Mouse (Mus musculus) mesoderm, embryonic 11.5 days (tissue): Measurements from ENCODE around the gene Mrap2.

Source experiments
- DNase-seq: peaks from one replicate; pipeline ENCODE4 v3.0.0-alpha.2; 2012; ENCODE audit warnings: low read depth, low spot score

Gene Mrap2

DNA sequence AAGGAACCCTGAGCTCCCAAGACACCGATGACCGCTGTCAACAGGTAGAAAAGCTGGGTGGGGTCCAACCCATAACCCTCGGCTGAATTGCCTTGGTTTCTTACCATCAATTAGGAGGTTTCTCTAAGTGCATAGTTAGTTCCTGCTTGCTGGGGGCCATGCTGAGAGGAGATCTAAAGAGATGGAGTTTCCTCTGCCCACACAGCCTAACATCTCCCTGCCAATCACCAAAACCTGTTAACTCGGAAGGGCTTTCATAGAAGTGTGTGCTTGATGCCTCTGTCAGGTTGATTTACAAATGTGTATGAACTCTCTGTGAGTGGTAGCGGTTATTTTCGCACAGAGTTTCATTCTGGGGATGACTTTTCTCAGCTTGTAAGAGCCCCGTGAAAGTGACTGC, 34.4 kb downstream of the Mrap2 start:
- DNase-seq = no peak

DNA sequence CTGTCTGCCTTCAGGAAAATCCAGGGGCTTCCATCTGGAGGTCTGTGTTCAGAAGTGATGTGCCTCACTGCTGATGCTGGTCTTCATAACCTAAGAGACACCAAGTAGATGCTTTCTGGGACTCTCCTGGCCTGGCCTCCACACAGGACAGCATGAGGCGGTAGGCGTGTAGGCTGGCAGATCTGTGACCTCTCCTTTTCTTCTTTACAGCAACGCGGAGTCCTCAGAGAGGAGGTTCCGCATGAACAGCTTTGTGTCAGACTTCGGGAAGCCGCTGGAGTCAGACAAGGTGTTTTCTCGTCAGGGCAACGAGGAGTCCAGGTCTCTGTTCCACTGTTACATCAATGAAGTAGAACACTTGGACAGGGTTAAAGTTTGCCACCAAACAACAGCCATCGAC, 38.1 kb downstream of the Mrap2 start:
- DNase-seq = no peak

DNA sequence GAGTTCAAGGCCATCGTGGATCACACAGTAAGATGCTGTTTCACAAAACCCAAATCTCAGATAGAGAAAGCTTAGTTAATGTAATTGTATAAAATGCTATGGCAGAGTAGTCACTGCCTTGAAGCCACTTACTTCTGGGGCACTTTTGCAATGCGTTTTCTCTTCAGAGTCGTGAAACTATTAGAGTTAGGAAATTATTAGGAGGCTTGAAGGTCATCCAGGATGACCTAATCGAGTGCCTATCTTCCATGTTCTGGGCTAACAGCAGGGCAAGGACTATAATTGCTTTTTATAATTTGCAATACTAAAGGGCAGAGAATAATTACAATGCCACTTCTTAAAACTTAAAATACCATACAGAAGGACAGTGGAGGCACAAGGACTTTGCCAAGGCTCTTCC, 43.2 kb downstream of the Mrap2 start:
- no peak for DNase-seq

DNA sequence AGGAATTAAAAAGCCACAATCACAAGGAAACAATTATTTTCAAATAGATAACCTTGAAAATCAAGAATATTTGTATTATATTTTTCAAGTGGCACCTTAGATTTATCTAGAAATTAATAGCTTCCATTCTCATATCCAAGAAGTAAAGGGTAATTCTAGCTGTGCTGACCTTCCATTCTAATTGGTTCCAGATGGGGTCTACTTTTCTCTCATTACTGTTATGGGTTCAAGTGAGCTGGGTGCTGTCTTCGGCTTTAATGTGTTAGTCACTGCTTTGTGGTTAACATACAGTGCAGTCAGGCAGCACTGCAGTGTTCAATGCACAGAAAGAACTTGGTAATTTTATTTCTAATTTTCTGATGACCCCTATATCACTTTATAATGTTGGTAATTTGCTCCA, 49.6 kb downstream of the Mrap2 start:
- DNase-seq = no peak

DNA sequence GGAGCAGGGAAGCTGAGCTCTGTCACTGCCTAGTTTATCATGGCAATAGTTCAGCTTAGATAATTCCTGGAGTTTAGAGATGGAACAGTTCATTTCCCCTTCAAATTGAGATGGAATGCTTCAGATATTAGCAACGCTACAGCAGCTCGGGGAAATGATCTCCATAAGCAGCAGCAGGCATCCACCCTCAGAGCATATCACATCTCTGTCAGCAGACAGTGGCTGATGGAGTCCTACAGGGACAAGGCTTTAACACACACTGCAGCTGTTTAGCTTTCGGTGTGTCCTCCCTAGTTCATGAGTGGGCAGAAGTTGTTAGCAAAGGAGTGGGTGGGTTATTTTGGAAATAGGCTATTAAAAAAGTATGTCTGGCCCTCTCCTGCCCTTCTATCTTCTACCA, 53.2 kb downstream of the Mrap2 start:
- no peak for DNase-seq

DNA sequence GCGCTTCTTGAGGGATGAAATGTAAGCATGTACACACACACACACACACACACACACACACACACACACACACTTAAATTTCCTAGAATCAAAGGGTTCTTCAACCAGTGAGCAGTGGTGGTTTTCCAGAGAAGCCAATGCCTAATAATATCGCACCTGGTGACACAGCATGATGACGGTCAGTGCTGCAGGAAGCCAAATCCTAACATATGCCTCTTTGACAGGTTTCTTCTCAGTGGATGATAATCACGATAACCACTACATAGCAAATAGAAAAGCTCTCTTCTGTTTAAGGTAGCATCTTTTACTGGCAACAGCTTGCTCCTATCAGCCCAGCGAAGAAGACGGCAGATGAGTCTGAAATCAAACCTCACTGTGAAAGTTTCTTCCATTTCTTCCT, 53.9 kb downstream of the Mrap2 start:
- DNase-seq = no peak

DNA sequence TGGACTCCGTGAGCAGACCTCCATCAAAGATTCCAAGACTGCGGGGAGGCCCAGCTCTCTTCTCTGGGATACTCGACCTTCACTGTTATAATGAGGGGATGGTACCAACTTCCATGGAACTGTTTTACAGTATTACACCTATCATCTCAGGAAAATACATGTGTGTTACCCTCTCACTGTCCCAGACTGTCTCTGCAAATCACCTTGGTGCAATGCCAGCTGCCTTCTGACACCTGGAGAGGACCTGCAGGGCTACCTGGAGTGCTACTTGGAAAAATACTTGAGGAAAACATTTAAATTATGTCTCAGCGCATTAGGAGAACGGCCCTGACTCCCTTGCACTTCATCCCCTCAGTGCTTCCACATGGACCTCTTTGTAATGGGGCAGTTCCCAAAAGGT, 56.3 kb downstream of the Mrap2 start:
- no peak for DNase-seq

DNA sequence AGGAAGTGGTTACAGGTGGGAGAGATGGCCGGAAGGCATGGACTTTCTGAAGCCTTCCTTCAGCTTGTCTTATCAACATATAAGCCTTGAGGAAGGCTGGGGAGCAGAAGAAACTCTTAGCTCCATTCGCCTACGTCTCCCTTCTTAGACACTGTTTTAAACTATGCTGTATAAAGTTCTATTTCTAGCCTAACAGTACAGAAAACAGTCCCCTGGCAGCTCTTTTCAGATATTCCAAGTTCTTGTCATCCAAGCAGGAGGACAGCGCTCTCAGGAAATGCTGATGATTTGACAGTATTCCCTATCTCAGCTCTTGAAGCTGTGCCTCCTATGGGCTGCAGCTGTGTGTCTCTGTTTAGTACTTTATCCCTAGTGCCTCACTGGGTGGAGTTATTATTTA, 56.8 kb downstream of the Mrap2 start:
- DNase-seq = no peak

DNA sequence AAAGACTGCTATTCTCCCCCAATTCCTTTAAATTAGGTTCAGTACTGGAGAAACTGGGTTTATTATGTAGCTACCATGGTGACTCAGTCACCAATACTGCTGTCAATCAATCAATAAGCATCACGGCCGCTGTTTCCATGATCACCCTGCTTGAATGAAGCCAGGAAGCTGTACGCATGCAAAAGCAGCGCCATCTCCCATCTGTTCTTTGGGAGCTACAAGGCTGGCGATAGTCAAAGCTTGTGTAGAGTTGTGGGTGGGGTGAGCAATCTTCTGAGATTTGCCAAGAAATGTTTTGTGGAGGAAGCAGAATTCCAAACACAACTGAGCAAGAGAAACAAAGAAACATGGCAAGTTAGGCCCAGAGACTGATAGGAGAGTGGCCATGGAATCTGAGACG, 58.3 kb downstream of the Mrap2 start:
- no peak for DNase-seq

DNA sequence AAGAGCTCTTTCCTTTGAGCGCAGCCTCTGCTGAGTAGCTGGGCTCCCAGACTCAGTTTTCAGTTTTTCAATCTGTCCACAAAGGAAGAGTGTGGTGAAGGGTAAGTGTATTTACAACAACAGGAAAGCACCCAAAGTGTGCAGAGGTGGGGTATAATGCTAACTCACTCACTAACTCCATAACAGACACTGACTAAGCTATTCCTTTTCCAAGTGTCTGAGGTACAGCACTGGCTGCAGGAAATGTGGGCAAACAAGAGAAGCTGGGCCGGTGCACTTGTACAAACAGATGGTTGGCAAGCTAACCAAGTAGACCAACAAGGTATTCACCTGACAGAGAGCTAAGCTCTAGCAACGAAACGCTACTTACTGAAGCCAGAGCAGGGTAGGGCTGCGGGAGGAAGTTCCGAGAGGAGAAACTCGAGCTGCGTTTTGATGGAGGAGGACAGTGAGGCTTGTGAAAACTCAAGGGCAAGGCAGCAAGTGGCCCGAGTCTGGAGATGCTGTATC, 66.8 kb downstream of the Mrap2 start:
- DNase-seq = no peak

DNA sequence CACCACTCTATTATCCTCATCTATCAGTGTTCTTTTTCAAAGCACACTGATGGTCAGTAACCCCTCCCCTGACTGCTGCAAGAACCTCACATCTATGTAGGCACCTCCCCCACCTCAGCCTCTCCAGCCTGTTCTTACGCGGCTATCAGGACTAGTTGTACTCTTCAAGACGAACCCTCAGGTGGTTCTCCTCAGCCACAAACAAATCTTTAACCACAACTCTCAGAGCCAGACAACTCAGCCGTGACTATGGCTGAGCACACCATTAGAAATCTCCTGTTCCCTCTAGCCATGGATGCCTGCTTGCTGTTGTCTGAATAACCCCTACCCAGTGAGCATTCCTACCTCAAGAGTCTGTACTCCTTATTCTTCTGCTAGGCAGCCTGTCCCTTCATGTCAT, 69.1 kb downstream of the Mrap2 start:
- no peak for DNase-seq
